Mouse (Mus musculus) gastrocnemius, postnatal 10 days (tissue): Measurements from ENCODE around the gene Nfrkb. TPM values are rescaled to one million over a fixed set of nuclear protein-coding genes. Genes with fewer than 3 reads are reported as not detected.

Experiments used
- DNase-seq: peaks from one replicate; pipeline ENCODE4 v3.0.0; 2021; ENCODE audit warnings: mixed read lengths
- total RNA-seq, 2 experiments: library from RNA; stranded (reverse); gene quantifications; 2 replicates each; pipeline ENCODE4 v1.2.3; 2021

The Nfrkb gene
- total RNA-seq, 2 experiments from 2014 or later, result 11.5 to 15.6 TPM

GRCm38 (mm10) chr9:31428971-31429370, 43.0 kb downstream of the Nfrkb start:
- DNase-seq, result no peak

- DNase-seq, result no peak
These were observed 44.0 kb downstream of the Nfrkb start for GRCm38 (mm10) chr9:31430011-31430410.

- no peak for DNase-seq
These were observed 45.8 kb downstream of the Nfrkb start for GRCm38 (mm10) chr9:31431751-31432150.

GRCm38 (mm10) chr9:31432336-31432975, 46.5 kb downstream of the Nfrkb start:
- no peak for DNase-seq

GRCm38 (mm10) chr9:31433431-31433830, 47.4 kb downstream of the Nfrkb start:
- DNase-seq, result no peak

- no peak for DNase-seq
These were observed 49.4 kb downstream of the Nfrkb start for GRCm38 (mm10) chr9:31435415-31435814.

- DNase-seq, result no peak
These were observed 51.9 kb downstream of the Nfrkb start for GRCm38 (mm10) chr9:31437861-31438260.

- no peak for DNase-seq
These were observed 52.8 kb downstream of the Nfrkb start for GRCm38 (mm10) chr9:31438834-31439233.

- no peak for DNase-seq
These were observed 53.3 kb downstream of the Nfrkb start for GRCm38 (mm10) chr9:31439341-31439740.

- DNase-seq, result no peak
These were observed 54.4 kb downstream of the Nfrkb start for GRCm38 (mm10) chr9:31440366-31440765.

- DNase-seq, result no peak
These were observed 55.5 kb downstream of the Nfrkb start for GRCm38 (mm10) chr9:31441487-31441886.

GRCm38 (mm10) chr9:31444236-31444635, 58.2 kb downstream of the Nfrkb start:
- no peak for DNase-seq

- DNase-seq, result no peak
These were observed 63.3 kb downstream of the Nfrkb start for GRCm38 (mm10) chr9:31449145-31449772.

- no peak for DNase-seq
These were observed 66.2 kb downstream of the Nfrkb start for GRCm38 (mm10) chr9:31452166-31452565.

GRCm38 (mm10) chr9:31454356-31454755, 68.4 kb downstream of the Nfrkb start:
- DNase-seq, result no peak

GRCm38 (mm10) chr9:31463190-31463589, 77.2 kb downstream of the Nfrkb start:
- DNase-seq, result no peak

GRCm38 (mm10) chr9:31463692-31464474, 77.9 kb downstream of the Nfrkb start, which contains the start of gene Tmem45b:
Tmem45b (minus strand) TSS chr9:31464462.
- DNase-seq, result no peak

Other genes starting within 250 kb of the Nfrkb start
- gene Aplp2, start 174.4 kb upstream of the Nfrkb start, total RNA-seq, result 100 to 1,000 TPM; 137 to 148 TPM
- gene Prdm10, start 105.7 kb upstream of the Nfrkb start, total RNA-seq, result 1 to 10 TPM; 3.4 to 5.7 TPM
- under 1 TPM; 0.54 to 0.70 TPM for gene Tmem45b, start 78.3 kb downstream of the Nfrkb start, total RNA-seq